8 mouse cellular contexts compared by ENCODE assay signal in the genomic region with DNA sequence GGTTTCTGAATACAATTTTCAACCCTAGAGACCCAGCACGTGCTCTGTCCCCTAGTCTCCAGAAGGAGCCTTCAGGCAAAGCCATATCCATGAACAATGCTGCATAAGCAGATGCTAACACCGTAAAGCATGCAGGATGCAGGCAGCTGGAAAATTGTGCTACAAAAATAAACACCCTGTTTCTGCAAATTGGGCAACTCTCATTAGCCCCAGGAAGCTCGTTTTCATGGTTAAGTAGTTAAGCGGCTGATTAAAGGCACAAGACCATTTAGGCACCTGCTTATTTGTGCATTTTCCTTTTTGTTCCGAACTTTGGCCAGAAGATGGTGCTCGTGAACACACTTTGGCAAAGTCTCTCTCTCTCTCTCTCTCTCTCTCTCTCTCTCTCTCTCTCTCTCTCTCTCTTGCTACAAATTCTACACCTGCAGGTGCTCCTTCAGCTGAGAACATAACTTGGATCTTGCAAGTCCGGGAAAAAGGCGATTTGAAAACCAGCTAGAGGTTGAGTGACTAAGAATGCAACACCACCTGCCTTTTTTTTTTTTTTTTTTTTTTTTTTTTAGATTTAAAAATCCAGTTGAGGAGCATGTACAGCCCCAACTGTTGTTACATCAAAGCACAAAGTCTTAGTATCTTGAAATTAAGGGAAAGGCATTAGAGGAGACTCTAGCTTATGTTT.
DNase-seq lines count a peak whose midpoint lies in the region; ATAC-seq lines count a peak whose summit lies in the region.

No protein-coding gene starts in this region.

- no peak overlapping the region for H3K4me2 ChIP-seq in intestine, embryonic 14.5 days (ENCODE audit: low read length)
- H3K4me2 ChIP-seq in intestine, embryonic 16.5 days (ENCODE audit: low read depth, low read length) = no peak overlapping the region
- H3K4me2 ChIP-seq in kidney, embryonic 16.5 days (replicated peaks; ENCODE audit: low read depth, low read length) = no peak overlapping the region
- H3K4me2 ChIP-seq in limb, embryonic 11.5 days (ENCODE audit: low read depth, severe bottlenecking) = no peak overlapping the region
- peak overlapping the region; percentile 33 for H3K4me2 ChIP-seq in neural tube, embryonic 15.5 days

- no peaks in the 10 kb centered on the region for H3K9me3 ChIP-seq in intestine, embryonic 14.5 days (ENCODE audit: control insufficient read depth, low read length)
- H3K9me3 ChIP-seq in intestine, embryonic 16.5 days (ENCODE audit: control insufficient read depth, low read length) = no peaks in the 10 kb centered on the region
- peaks cover 7% of the 10 kb centered on the region; the same call in 1 of the 2 replicates for H3K9me3 ChIP-seq in kidney, embryonic 16.5 days (ENCODE audit: low read length)
- no peaks in the 10 kb centered on the region for H3K9me3 ChIP-seq in limb, embryonic 11.5 days (ENCODE audit: control insufficient read depth, low read length)
- no peaks in the 10 kb centered on the region for H3K9me3 ChIP-seq in neural tube, embryonic 15.5 days (replicated peaks)

- ATAC-seq in intestine, embryonic 14.5 days (replicated peaks; ENCODE audit: low FRiP score, low TSS enrichment, low read depth) = no peak
- ATAC-seq in intestine, embryonic 16.5 days = no peak
- peak; percentile 75 for ATAC-seq in kidney, embryonic 16.5 days (ENCODE audit: low FRiP score, low TSS enrichment)
- no peak for ATAC-seq in limb, embryonic 11.5 days (ENCODE audit: insufficient number of reproducible peaks, low FRiP score, low TSS enrichment, low read depth)
- ATAC-seq in neural tube, embryonic 15.5 days (ENCODE audit: low FRiP score) = peak; percentile 75

- no peaks in the 10 kb centered on the region for H3K4me1 ChIP-seq in intestine, embryonic 14.5 days (replicated peaks; ENCODE audit: control insufficient read depth, insufficient read depth, low read length)
- no peaks in the 10 kb centered on the region for H3K4me1 ChIP-seq in intestine, embryonic 16.5 days (ENCODE audit: control insufficient read depth, insufficient read depth, low read length)
- peaks cover 4% of the 10 kb centered on the region; the same call in 1 of the 2 replicates for H3K4me1 ChIP-seq in kidney, embryonic 16.5 days (ENCODE audit: insufficient read depth, low read length)
- no peaks in the 10 kb centered on the region for H3K4me1 ChIP-seq in limb, embryonic 11.5 days (ENCODE audit: control insufficient read depth, insufficient read depth, low read length)
- peaks cover 14% of the 10 kb centered on the region for H3K4me1 ChIP-seq in neural tube, embryonic 15.5 days

- H3K27ac ChIP-seq in intestine, embryonic 14.5 days (ENCODE audit: low read depth) = no peak overlapping the region
- no peak overlapping the region for H3K27ac ChIP-seq in intestine, embryonic 16.5 days (ENCODE audit: low read length)
- no peak overlapping the region for H3K27ac ChIP-seq in kidney, embryonic 16.5 days (ENCODE audit: low read length)
- no peak overlapping the region for H3K27ac ChIP-seq in limb, embryonic 11.5 days (replicated peaks; ENCODE audit: low read depth, low read length)
- H3K27ac ChIP-seq in neural tube, embryonic 15.5 days (replicated peaks) = peak overlapping the region; percentile 51; the same call in 1 of the 2 replicates

- DNase-seq in intestine, embryonic 14.5 days (ENCODE audit: low spot score) = peak; percentile 63
- DNase-seq in cerebellum, adult 9-11 months = peak; percentile 71
- peak; percentile 15 to 29 for DNase-seq in frontal cortex, postnatal 25 days (ENCODE audit: low spot score in 2 of 2)
- DNase-seq in limb, embryonic 11.5 days (ENCODE audit: low spot score) = peak; percentile 59
- no peak for DNase-seq in ovary, adult 18-20 months (ENCODE audit: low spot score)

- H3K27me3 ChIP-seq in intestine, embryonic 14.5 days (replicated peaks; ENCODE audit: control insufficient read depth, insufficient read depth, low read length) = no peaks in the 10 kb centered on the region
- H3K27me3 ChIP-seq in intestine, embryonic 16.5 days (replicated peaks; ENCODE audit: control insufficient read depth, insufficient read depth, low read length) = no peaks in the 10 kb centered on the region
- H3K27me3 ChIP-seq in kidney, embryonic 16.5 days (ENCODE audit: insufficient read depth, low read length) = no peaks in the 10 kb centered on the region
- no peaks in the 10 kb centered on the region for H3K27me3 ChIP-seq in limb, embryonic 11.5 days (ENCODE audit: control insufficient read depth, insufficient read depth, low read length)
- no peaks in the 10 kb centered on the region for H3K27me3 ChIP-seq in neural tube, embryonic 15.5 days (replicated peaks)

- WGBS in intestine, embryonic 14.5 days = 23% methylated on average over 8 of the region's 8 CpGs
- 24% methylated on average over 8 of the region's 8 CpGs for WGBS in intestine, embryonic 16.5 days
- WGBS in kidney, embryonic 16.5 days = 14% methylated on average over 8 of the region's 8 CpGs
- WGBS in limb, embryonic 11.5 days = 20% methylated on average over 8 of the region's 8 CpGs
- WGBS in neural tube, embryonic 15.5 days = 10% methylated on average over 8 of the region's 8 CpGs

- H3K4me3 ChIP-seq in intestine, embryonic 14.5 days (ENCODE audit: low read depth, low read length) = no peak overlapping the region
- no peak overlapping the region for H3K4me3 ChIP-seq in intestine, embryonic 16.5 days (ENCODE audit: low read length)
- no peak overlapping the region for H3K4me3 ChIP-seq in kidney, embryonic 16.5 days (ENCODE audit: low read length)
- H3K4me3 ChIP-seq in limb, embryonic 11.5 days (ENCODE audit: low read depth, low read length) = no peak overlapping the region
- no peak overlapping the region for H3K4me3 ChIP-seq in neural tube, embryonic 15.5 days (replicated peaks)

- H3K9ac ChIP-seq in intestine, embryonic 14.5 days (ENCODE audit: low read length) = no peak overlapping the region
- H3K9ac ChIP-seq in intestine, embryonic 16.5 days (ENCODE audit: low read depth, low read length) = no peak overlapping the region
- no peak overlapping the region for H3K9ac ChIP-seq in kidney, embryonic 16.5 days (replicated peaks; ENCODE audit: low read length)
- no peak overlapping the region for H3K9ac ChIP-seq in limb, embryonic 11.5 days (ENCODE audit: low read length)
- H3K9ac ChIP-seq in neural tube, embryonic 15.5 days (replicated peaks) = 0 out of 2 replicates have a peak overlapping the region, but pooled peaks have one; percentile 11

- no peaks in the 10 kb centered on the region for H3K36me3 ChIP-seq in intestine, embryonic 14.5 days (ENCODE audit: control insufficient read depth, insufficient read depth, low read length)
- H3K36me3 ChIP-seq in intestine, embryonic 16.5 days (ENCODE audit: control insufficient read depth, insufficient read depth, low read length) = no peaks in the 10 kb centered on the region
- no peaks in the 10 kb centered on the region for H3K36me3 ChIP-seq in kidney, embryonic 16.5 days (ENCODE audit: insufficient read depth, low read length)
- no peaks in the 10 kb centered on the region for H3K36me3 ChIP-seq in limb, embryonic 11.5 days (ENCODE audit: control insufficient read depth, insufficient read depth, low read length)
- H3K36me3 ChIP-seq in neural tube, embryonic 15.5 days = no peaks in the 10 kb centered on the region

Comparison
In these comparisons a context has a peak if more than half of its experiments do, and no peak if none do; other contexts are left out.
1. ATAC-seq: peak in kidney, embryonic 16.5 days (single experiment) and neural tube, embryonic 15.5 days (single experiment); none in intestine, embryonic 14.5 days (single experiment), intestine, embryonic 16.5 days (single experiment) and limb, embryonic 11.5 days (single experiment).